Mouse (Mus musculus) forebrain, embryonic 16.5 days (tissue): ENCODE data around the gene Abraxas1. TPM values are rescaled to one million over a fixed set of nuclear protein-coding genes. Genes with fewer than 3 reads are reported as not detected.

Source experiments
- ATAC-seq: fragments of 200-750 bp; cut with Nextera tagmentation; 2 replicates; pipeline ENCODE4 v1.8.0; 2017; ENCODE audit warnings: mild to moderate bottlenecking, moderate library complexity
- H3K27ac ChIP-seq: fragments of 300-500 bp; sonication (generic); 2 replicates; pipeline ENCODE4 v1.5.1; 2014; ENCODE audit warnings: low read length, control low read depth
- H3K27me3 ChIP-seq: fragments of 300-500 bp; sonication (generic); replicated peaks from 2 replicates; pipeline ENCODE4 v1.6.1; 2014; ENCODE audit warnings: low read length; ENCODE audit not compliant: control insufficient read depth, insufficient read depth
- H3K36me3 ChIP-seq: fragments of 300-500 bp; sonication (generic); 2 replicates; pipeline ENCODE4 v1.6.1; 2014; ENCODE audit not compliant: control insufficient read depth, insufficient read depth
- H3K4me1 ChIP-seq: fragments of 300-500 bp; sonication (generic); replicated peaks from 2 replicates; pipeline ENCODE4 v1.6.1; 2014; ENCODE audit warnings: low read length; ENCODE audit not compliant: control insufficient read depth, insufficient read depth
- H3K4me2 ChIP-seq: fragments of 300-500 bp; sonication (generic); 2 replicates; pipeline ENCODE4 v1.6.1; 2014; ENCODE audit warnings: mild to moderate bottlenecking, low read length, control low read depth
- H3K4me3 ChIP-seq: fragments of 300-500 bp; sonication (generic); replicated peaks from 2 replicates; pipeline ENCODE4 v1.5.1; 2014; ENCODE audit warnings: mild to moderate bottlenecking, low read length, control low read depth
- H3K9ac ChIP-seq: fragments of 300-500 bp; sonication (generic); replicated peaks from 2 replicates; pipeline ENCODE4 v1.6.1; 2014; ENCODE audit warnings: low read depth, low read length, control low read depth
- H3K9me3 ChIP-seq: fragments of 300-500 bp; sonication (generic); 2 replicates; pipeline ENCODE4 v1.6.1; 2016; ENCODE audit warnings: low read length; ENCODE audit not compliant: control insufficient read depth
- WGBS: fragments of 180-500 bp; shearing (Covaris S2); extraction: QIAGEN DNeasy Blood & Tissue Kit; methylation state at CpG from one replicate; pipeline ENCODE4 v1.1.7; 2014; 5-methylcytosine and 5-hydroxymethylcytosine counted together
- polyA plus RNA-seq: library from polyadenylated mRNA; unstranded; fragments of >200 nt; fragmentation: Nextera tagmentation; extraction: Ambion mirVana; gene quantifications from 2 replicates; pipeline ENCODE4 v1.2.1, GENCODE M21; 2015

Gene Abraxas1
- polyA plus RNA-seq, 1 experiment from 2014 or later: 14.7 TPM

DNA sequence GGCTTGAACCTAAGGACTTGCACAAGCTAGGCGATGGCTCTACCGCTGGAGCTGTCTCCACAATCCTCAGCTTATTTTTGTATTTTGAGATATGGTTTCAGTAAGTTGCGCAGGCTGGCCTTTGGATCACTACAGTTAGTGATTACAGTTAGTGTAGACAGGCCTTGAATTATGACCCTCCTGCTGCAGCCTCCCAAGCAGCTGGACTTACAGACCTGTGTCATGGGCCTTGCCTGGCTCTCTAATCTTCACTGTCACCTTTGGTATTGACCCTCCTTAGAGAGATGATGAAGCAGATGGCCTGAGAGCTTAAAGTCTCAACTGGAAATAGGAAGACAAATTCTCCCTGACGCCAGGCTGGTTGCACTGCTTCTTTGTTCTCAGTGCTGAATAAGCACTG is 33.2 kb upstream of the Abraxas1 start:
- Histone ChIP-seq H3K4me3 (no peak overlapping the region), H3K27ac (no peak overlapping the region), H3K27me3 (no peaks in the 10 kb centered on the region), H3K4me1 (no peaks in the 10 kb centered on the region), H3K36me3 (no peaks in the 10 kb centered on the region), H3K4me2 (no peak overlapping the region), H3K9me3 (no peaks in the 10 kb centered on the region), H3K9ac (no peak overlapping the region)
- WGBS: 87% methylated on average over 4 of the region's 4 CpGs
- no peak for ATAC-seq

DNA sequence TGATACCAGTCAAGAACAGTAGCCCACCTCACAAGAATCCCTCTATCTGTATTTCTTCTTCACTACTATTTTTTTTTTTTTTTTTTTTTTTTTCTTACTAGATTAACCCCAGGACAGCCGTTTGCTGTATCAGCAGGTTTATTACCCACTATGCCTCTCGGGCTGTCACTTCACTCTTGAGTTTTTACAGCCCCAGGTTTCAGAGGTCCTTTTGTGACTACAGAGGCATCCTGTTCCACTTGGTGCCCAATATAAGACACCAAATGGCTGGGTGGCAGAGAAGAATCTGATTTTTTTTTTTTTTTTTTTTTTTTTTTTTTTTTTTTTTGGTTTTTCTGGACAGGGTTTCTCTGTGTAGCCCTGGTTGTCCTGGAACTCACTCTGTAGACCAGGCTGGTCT is 26.4 kb upstream of the Abraxas1 start:
- H3K36me3 ChIP-seq: no peaks in the 10 kb centered on the region
- H3K9me3 ChIP-seq: no peaks in the 10 kb centered on the region
- H3K27me3 ChIP-seq: peaks cover 23% of the 10 kb centered on the region
- peaks cover 15% of the 10 kb centered on the region for H3K4me1 ChIP-seq
- 17% methylated on average over 2 of the region's 2 CpGs for WGBS
- H3K4me2 ChIP-seq: peak overlapping the region; percentile 98; the same call in 1 of the 2 replicates
- no peak overlapping the region for H3K4me3 ChIP-seq
- H3K9ac ChIP-seq: no peak overlapping the region
- no peak overlapping the region for H3K27ac ChIP-seq
- ATAC-seq: no peak

DNA sequence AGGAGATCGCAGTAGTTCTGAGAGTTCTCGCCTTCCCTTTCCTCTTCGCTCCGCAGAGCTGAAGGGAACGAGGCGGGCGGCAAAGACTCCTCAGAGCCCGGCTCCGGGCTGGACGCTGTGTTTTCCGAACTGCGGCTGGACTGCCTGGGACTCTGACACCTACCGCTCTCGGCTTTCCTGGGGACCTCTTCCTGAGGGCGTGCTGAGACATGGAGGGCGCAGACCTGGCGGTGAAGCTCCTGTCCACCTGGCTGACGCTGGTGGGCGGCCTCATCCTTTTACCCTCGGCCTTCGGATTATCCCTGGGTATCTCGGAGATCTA is 25.8 kb upstream of the Abraxas1 start:
- peaks cover 23% of the 10 kb centered on the region for H3K27me3 ChIP-seq
- peak overlapping the region; percentile 61 for H3K9ac ChIP-seq

DNA sequence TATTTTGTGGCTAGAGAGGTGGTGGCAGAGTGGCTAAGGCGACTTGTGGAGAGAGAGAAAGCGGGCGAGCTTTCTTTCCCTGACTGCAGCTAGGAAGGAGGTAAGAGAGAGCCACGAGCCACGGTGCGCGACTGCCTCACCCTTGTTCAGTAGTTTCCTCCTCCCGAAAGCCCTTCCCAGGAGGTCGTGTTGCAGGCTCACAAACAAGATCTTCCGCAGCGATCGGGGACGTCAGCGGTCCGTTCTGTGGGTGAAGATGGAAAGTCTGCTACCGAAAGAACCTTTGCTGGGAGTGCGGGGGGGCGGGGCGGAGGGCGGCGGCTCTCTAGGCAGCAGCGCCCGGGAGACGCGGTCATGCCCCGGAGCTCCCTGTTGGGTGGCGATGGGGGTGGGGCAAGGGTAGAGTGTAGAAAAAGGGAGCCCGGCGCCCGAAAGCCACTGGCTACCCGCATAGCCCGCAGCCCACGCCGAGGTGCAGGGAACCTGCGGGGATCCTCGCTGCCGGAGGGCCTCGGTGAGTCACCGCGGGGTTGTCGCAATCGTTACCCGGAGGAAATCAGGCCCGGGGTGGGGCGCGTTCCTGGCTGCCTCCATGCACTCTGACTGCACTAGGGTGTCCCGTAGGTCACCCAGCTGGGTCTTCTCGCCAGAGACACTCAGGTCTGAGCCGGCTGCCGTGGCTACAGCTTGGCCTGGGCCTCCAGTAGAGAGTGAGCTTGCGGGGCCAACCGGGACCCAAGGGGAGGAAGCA is 25.3 kb upstream of the Abraxas1 start:
- under 1% methylated on average over 52 of the region's 52 CpGs for WGBS

More for the DNA sequence above, 25.8 kb upstream of the Abraxas1 start:
- no peak overlapping the region for H3K27ac ChIP-seq
- no peaks in the 10 kb centered on the region for H3K36me3 ChIP-seq
- peak overlapping the region; percentile 98 for H3K4me2 ChIP-seq
- 2% methylated on average over 22 of the region's 22 CpGs for WGBS
- peaks cover 15% of the 10 kb centered on the region for H3K4me1 ChIP-seq
- ATAC-seq: no peak
- H3K4me3 ChIP-seq: peak overlapping the region; percentile 62
- peaks cover 5% of the 10 kb centered on the region for H3K9me3 ChIP-seq

DNA sequence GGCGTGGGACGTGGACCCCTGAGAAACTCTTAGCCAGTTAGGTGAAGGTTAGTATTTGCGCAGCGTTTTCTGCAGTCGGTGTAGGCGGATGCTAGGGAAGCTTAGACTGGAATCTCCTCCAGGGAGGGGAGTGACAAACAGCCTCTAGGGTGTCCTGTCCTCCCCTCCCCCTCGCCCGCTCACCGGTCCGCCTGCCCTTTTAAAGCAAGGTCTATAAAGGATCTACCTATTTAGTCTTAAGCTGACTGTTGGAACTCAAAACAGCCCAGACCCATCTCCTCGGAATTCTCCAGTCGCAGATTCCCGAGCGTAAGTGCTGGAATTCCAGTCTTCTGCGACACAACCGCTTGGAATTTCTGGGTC is 24.7 kb upstream of the Abraxas1 start, which contains the start of gene Gpat3:
Gene Gpat3, plus strand, starts transcription at position 229 of the 363 bp plus-strand sequence.
- peak within 1 kb of the TSS; percentile 61 for H3K9ac ChIP-seq
- H3K4me3 ChIP-seq: peak within 1 kb of the TSS; percentile 62
- WGBS: under 1% methylated on average over 16 of the region's 16 CpGs
- peaks cover 23% of the 10 kb centered on the region for H3K27me3 ChIP-seq
- H3K4me1 ChIP-seq: peaks cover 15% of the 10 kb centered on the region
- H3K27ac ChIP-seq: no peak within 1 kb of the TSS
- no peaks in the 10 kb centered on the region for H3K36me3 ChIP-seq
- H3K9me3 ChIP-seq: peaks cover 5% of the 10 kb centered on the region
- no peak for ATAC-seq
- H3K4me2 ChIP-seq: peak within 1 kb of the TSS; percentile 98

More for the DNA sequence above, 25.3 kb upstream of the Abraxas1 start:
- Histone ChIP-seq H3K9ac (peak overlapping the region; percentile 61), H3K9me3 (peaks cover 5% of the 10 kb centered on the region), H3K4me2 (peak overlapping the region; percentile 98), H3K4me3 (peak overlapping the region; percentile 62), H3K4me1 (peaks cover 15% of the 10 kb centered on the region), H3K27me3 (peaks cover 23% of the 10 kb centered on the region), H3K36me3 (no peaks in the 10 kb centered on the region), H3K27ac (no peak overlapping the region)
- ATAC-seq: peak; percentile 66

DNA sequence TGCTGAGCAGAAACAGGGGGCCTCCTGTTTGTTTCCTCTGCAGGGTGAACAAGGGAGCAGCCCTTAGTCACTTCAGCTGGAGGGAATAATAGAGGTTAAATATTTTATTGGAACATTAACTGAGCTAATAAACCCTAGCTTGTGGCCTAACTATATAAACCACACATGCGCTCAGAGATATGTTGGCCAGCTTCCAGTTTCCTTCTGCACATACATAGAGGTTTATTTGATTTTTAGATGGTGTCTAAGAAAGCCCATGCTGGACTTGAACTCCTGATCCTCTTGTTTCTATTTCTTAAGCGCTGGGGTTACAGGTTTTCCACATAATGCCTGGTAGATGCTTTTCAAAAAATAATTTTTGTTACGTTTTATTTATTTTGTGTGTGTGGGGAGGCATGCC is 23.7 kb upstream of the Abraxas1 start:
- no peak for ATAC-seq
- WGBS: 55% methylated on average over 3 of the region's 3 CpGs
- Histone ChIP-seq H3K27me3 (peaks cover 23% of the 10 kb centered on the region), H3K4me3 (no peak overlapping the region), H3K27ac (no peak overlapping the region), H3K4me2 (no peak overlapping the region), H3K4me1 (peaks cover 15% of the 10 kb centered on the region), H3K9me3 (peaks cover 5% of the 10 kb centered on the region), H3K9ac (no peak overlapping the region), H3K36me3 (no peaks in the 10 kb centered on the region)

DNA sequence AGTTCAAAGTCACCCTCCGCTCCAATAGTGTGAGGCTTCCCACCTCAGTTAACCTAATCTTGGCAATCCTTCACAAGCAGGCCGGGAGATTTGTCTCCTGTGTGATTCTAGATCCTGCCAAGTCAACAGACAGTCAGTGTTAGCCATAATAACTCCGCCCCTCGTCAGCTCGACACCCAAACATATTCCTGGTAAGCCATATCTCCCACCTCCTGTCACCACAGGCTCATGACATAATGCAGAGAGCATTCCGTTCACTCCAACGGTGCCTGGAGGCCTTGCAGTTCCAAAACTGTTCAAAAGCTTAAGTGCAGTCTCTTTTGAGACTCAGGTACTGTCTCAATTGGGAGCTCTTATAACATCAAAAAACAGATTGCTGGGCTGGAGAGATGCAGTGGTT is 17.1 kb upstream of the Abraxas1 start:
- Histone ChIP-seq H3K4me3 (no peak overlapping the region), H3K27ac (no peak overlapping the region), H3K9ac (no peak overlapping the region), H3K36me3 (no peaks in the 10 kb centered on the region), H3K27me3 (no peaks in the 10 kb centered on the region), H3K9me3 (peaks cover 5% of the 10 kb centered on the region), H3K4me1 (no peaks in the 10 kb centered on the region), H3K4me2 (no peak overlapping the region)
- WGBS: 78% methylated on average over 7 of the region's 7 CpGs
- no peak for ATAC-seq

DNA sequence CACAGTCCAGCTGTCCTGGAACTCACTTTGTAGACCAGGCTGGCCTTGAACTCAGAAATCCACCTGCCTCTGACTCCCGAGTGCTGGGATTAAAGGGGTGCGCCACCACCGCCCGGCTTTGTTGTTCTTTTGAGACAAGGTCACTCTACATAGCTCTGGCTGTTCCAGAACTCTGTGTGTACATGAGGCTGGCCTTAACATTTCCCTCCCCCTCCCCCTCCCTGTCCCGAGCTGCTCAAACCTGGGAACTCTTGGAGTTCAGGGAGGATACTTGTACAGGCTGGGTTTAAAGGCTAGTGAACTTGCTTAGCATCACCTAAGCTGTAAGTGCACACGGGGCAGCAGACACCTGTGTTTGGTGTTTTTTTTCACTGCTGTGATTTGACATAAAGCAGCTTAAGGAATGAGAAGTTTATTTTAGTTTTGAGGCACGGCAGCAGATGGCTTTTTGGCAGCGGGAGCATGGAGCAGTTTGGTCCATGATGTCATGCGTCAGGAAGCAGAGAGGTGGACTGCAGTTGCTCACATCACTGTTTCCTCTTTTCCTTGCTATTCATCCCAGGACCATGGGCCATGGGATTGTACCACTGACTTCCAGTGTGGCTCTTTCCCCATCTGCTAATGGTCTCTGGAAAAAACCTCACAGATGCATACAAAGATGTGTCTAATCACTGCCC is 15.2 kb upstream of the Abraxas1 start:
- Histone ChIP-seq H3K4me1 (no peaks in the 10 kb centered on the region), H3K36me3 (no peaks in the 10 kb centered on the region), H3K9me3 (no peaks in the 10 kb centered on the region), H3K4me3 (no peak overlapping the region), H3K4me2 (no peak overlapping the region), H3K27ac (no peak overlapping the region), H3K9ac (no peak overlapping the region), H3K27me3 (no peaks in the 10 kb centered on the region)
- no peak for ATAC-seq
- WGBS: 69% methylated on average over 9 of the region's 9 CpGs

DNA sequence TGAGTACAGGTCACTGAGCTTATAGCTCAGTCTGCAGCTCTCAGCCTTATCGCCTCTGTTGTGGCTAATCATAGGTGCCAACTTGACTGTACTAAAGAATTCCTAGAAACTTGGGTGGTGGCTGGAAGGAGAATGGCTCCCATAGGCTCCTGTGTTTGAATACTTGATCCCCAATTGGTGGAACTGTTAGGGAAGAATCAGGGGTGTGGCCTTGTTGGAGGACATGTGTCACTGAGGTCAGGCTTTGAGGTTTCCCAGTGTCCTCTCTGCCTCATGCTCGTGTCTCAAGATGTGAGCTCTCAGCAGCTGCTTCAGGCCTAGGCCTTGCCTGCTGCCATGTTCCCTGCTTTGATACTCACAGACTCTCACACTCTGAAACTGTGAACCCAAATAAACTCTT is 13.1 kb upstream of the Abraxas1 start:
- Histone ChIP-seq H3K4me3 (no peak overlapping the region), H3K9me3 (no peaks in the 10 kb centered on the region), H3K9ac (no peak overlapping the region), H3K27ac (no peak overlapping the region), H3K36me3 (no peaks in the 10 kb centered on the region), H3K4me1 (no peaks in the 10 kb centered on the region), H3K4me2 (no peak overlapping the region), H3K27me3 (no peaks in the 10 kb centered on the region)
- 78% methylated on average over 2 of the region's 2 CpGs for WGBS
- no peak for ATAC-seq
